Mouse (Mus musculus) liver, embryonic 11.5 days (tissue): Measurements from ENCODE around the gene Exo5. TPM values are rescaled to one million over a fixed set of nuclear protein-coding genes. Genes with fewer than 3 reads are reported as not detected.

Experiments used
- microRNA-seq: library from miRNA; unstranded; fragments of <30 nt; microRNA quantifications from one replicate; pipeline ENCODE4, GENCODE M21; 2017; ENCODE audit warnings: borderline number of aligned reads
- polyA plus RNA-seq: library from polyadenylated mRNA; unstranded; fragments of >200 nt; fragmentation: Nextera tagmentation; extraction: Ambion mirVana; gene quantifications from 2 replicates; pipeline ENCODE4 v1.2.1, GENCODE M21; 2014

Gene Exo5
- polyA plus RNA-seq, 1 experiment from 2014 or later, result 17.7 TPM

Small RNAs within 50 kb of the gene (microRNA-seq; reads per million reads assigned to microRNA genes)
- not detected for gene Mir7015

Other genes starting within 250 kb of the Exo5 start
- 0.57 and 0.90 TPM in 2 replicates for gene Kcnq4, start 176.4 kb downstream of the Exo5 start, polyA plus RNA-seq
- gene Nfyc, start 93.4 kb downstream of the Exo5 start, polyA plus RNA-seq, result 83.1 and 92.6 TPM in 2 replicates
- 0.66 and 1.1 TPM in 2 replicates for gene Rims3, start 70.2 kb downstream of the Exo5 start, polyA plus RNA-seq
- 4.2 and 5.6 TPM in 2 replicates for gene Zfp69, start 26.7 kb upstream of the Exo5 start, polyA plus RNA-seq
- 38.8 and 42.3 TPM in 2 replicates for gene Smap2, start 92.2 kb upstream of the Exo5 start, polyA plus RNA-seq
- 1.9 and 2.9 TPM in 2 replicates for gene Col9a2, start 114.4 kb upstream of the Exo5 start, polyA plus RNA-seq
- gene Zmpste24, start 173.2 kb upstream of the Exo5 start, polyA plus RNA-seq, result 30.0 and 35.5 TPM in 2 replicates
- not detected in 2 replicates for gene Tmco2, start 184.2 kb upstream of the Exo5 start, polyA plus RNA-seq